In genomic region chr10:82987394-82987793, GRCm38 (mm10) we compare ENCODE assay signal across 7 mouse cellular contexts. TPM values are rescaled to one million over a fixed set of nuclear protein-coding genes. Genes with fewer than 3 reads are reported as not detected.
DNase-seq lines count a peak whose midpoint lies in the region; ATAC-seq and TF ChIP-seq lines count a peak whose summit lies in the region.

No protein-coding gene starts in this region.

- H3K27me3 ChIP-seq in limb, embryonic 11.5 days (ENCODE audit: control insufficient read depth, insufficient read depth, low read length) = peaks cover 10% of the 10 kb centered on the region
- H3K27me3 ChIP-seq in small intestine, adult 2 months (ENCODE audit: control insufficient read depth, insufficient read depth, low read length) = 0 out of 2 replicates have a peak, but pooled peaks cover 5% of the 10 kb centered on the region
- no peaks in the 10 kb centered on the region for H3K27me3 ChIP-seq in thymus, adult 2 months (ENCODE audit: control insufficient read depth, insufficient read depth, low read length)

- H3K4me2 ChIP-seq in limb, embryonic 11.5 days (ENCODE audit: low read depth, severe bottlenecking) = peak overlapping the region; percentile 89

- DNase-seq in lung, adult 2 months = no peak
- no peak for DNase-seq in lung, postnatal 4 days
- DNase-seq in fibroblast of lung, adult 2 months (ENCODE audit: low read depth) = peak; percentile 91
- DNase-seq in limb, embryonic 11.5 days (ENCODE audit: low spot score) = no peak
- no peak for DNase-seq in ovary, postnatal 14 days (ENCODE audit: low spot score)
- no peak for DNase-seq in thymus, adult 2 months

- H3K9ac ChIP-seq in limb, embryonic 11.5 days (ENCODE audit: low read length) = no peak overlapping the region

- WGBS in lung, adult 2 months = 33% methylated on average over 4 of the region's 4 CpGs
- 64% methylated on average over 4 of the region's 4 CpGs for WGBS in limb, embryonic 11.5 days
- WGBS in small intestine, adult 2 months = 57% methylated on average over 4 of the region's 4 CpGs
- 68% methylated on average over 4 of the region's 4 CpGs for WGBS in thymus, adult 2 months

- no peak for TF ChIP-seq CTCF in lung, adult 2 months (IDR thresholded peaks at IDR 0.05; ENCODE audit: insufficient read depth, low read length)
- no peak for TF ChIP-seq CTCF in small intestine, adult 2 months (IDR thresholded peaks at IDR 0.05; ENCODE audit: extremely low read depth, insufficient read length, insufficient replicate concordance, low read depth, low read length)
- no peak for TF ChIP-seq CTCF in thymus, adult 2 months (IDR thresholded peaks at IDR 0.05; ENCODE audit: borderline replicate concordance, control insufficient read depth, extremely low read depth, insufficient read depth, low read length, poor library complexity)

- no peak for ATAC-seq in limb, embryonic 11.5 days (ENCODE audit: insufficient number of reproducible peaks, low FRiP score, low TSS enrichment, low read depth)

- H3K27ac ChIP-seq in limb, embryonic 11.5 days (replicated peaks; ENCODE audit: low read depth, low read length) = no peak overlapping the region
- no peak overlapping the region for H3K27ac ChIP-seq in small intestine, adult 2 months (ENCODE audit: insufficient read depth, low read depth, low read length)
- H3K27ac ChIP-seq in thymus, adult 2 months (ENCODE audit: control insufficient read depth, insufficient read depth, low read length) = no peak overlapping the region

- H3K36me3 ChIP-seq in limb, embryonic 11.5 days (ENCODE audit: control insufficient read depth, insufficient read depth, low read length) = no peaks in the 10 kb centered on the region
- no peaks in the 10 kb centered on the region for H3K36me3 ChIP-seq in small intestine, adult 2 months (ENCODE audit: control insufficient read depth, insufficient read depth, low read length)
- no peaks in the 10 kb centered on the region for H3K36me3 ChIP-seq in thymus, adult 2 months (ENCODE audit: control insufficient read depth, insufficient read depth, low read length)

- peaks cover 20% of the 10 kb centered on the region for H3K4me1 ChIP-seq in lung, adult 2 months (ENCODE audit: control insufficient read depth, insufficient read depth, low read length)
- peaks cover 8% of the 10 kb centered on the region for H3K4me1 ChIP-seq in limb, embryonic 11.5 days (ENCODE audit: control insufficient read depth, insufficient read depth, low read length)
- H3K4me1 ChIP-seq in small intestine, adult 2 months (ENCODE audit: control insufficient read depth, insufficient read depth, insufficient read length, low read length) = peaks cover 4% of the 10 kb centered on the region
- peaks cover 19% of the 10 kb centered on the region for H3K4me1 ChIP-seq in thymus, adult 2 months (replicated peaks; ENCODE audit: control insufficient read depth, insufficient read depth, low read length)

- TF ChIP-seq POLR2A in lung, adult 2 months (IDR thresholded peaks at IDR 0.05; ENCODE audit: borderline replicate concordance, extremely low read depth, low read depth, low read length) = no peak
- no peak for TF ChIP-seq POLR2A in small intestine, adult 2 months (IDR thresholded peaks at IDR 0.05; ENCODE audit: low read depth, low read length)
- no peak for TF ChIP-seq POLR2A in thymus, adult 2 months (IDR thresholded peaks at IDR 0.05; ENCODE audit: control insufficient read depth, extremely low read depth, insufficient read depth, low read length, poor library complexity)

- peak overlapping the region; percentile 65 for H3K4me3 ChIP-seq in lung, adult 2 months (replicated peaks; ENCODE audit: extremely low read depth, low read depth, low read length)
- peak overlapping the region; percentile 79; the same call in 1 of the 2 replicates for H3K4me3 ChIP-seq in limb, embryonic 11.5 days (ENCODE audit: low read depth, low read length)
- H3K4me3 ChIP-seq in small intestine, adult 2 months (ENCODE audit: low read depth, low read length) = peak overlapping the region; percentile 34
- no peak overlapping the region for H3K4me3 ChIP-seq in thymus, adult 2 months (ENCODE audit: control insufficient read depth, insufficient read depth, low read length)

- H3K9me3 ChIP-seq in limb, embryonic 11.5 days (ENCODE audit: control insufficient read depth, low read length) = no peaks in the 10 kb centered on the region

RNA-seq across cellular contexts. Expression of gene Chst11, which starts 2.1 kb away (rescaled TPM):
- 12.6 and 15.7 TPM in 2 replicates for polyA plus RNA-seq in lung, adult 2 months (2012; rRNA removed)
- polyA plus RNA-seq in limb, embryonic 11.5 days (2014; fragmentation: Nextera tagmentation; extraction: Ambion mirVana) = 2.0 and 3.0 TPM in 2 replicates
- polyA plus RNA-seq in small intestine, adult 2 months (2012; rRNA removed) = 3.7 and 5.5 TPM in 2 replicates
- 15.5 and 19.4 TPM in 2 replicates for polyA plus RNA-seq in thymus, adult 2 months (2012; rRNA removed)
